Mouse (Mus musculus): ENCODE results near the gene Rbfox3.

The Rbfox3 gene

GRCm38 (mm10) chr11:118448385-118448784 lies 463.0 kb downstream of the Rbfox3 start:
- DNase-seq (ENCODE audit: extremely low read depth, low read depth) = no peak

- DNase-seq (ENCODE audit: extremely low read depth, low read depth) = no peak
Measured at GRCm38 (mm10) chr11:118447346-118447745, 464.1 kb downstream of the Rbfox3 start.

- DNase-seq (ENCODE audit: extremely low read depth, low read depth) = no peak
Measured at GRCm38 (mm10) chr11:118445843-118446242, 465.6 kb downstream of the Rbfox3 start.

GRCm38 (mm10) chr11:118443201-118443970 lies 468.0 kb downstream of the Rbfox3 start:
- no peak for DNase-seq (ENCODE audit: extremely low read depth, low read depth)

GRCm38 (mm10) chr11:118442691-118443090 lies 468.7 kb downstream of the Rbfox3 start:
- DNase-seq (ENCODE audit: extremely low read depth, low read depth) = no peak
